Mouse (Mus musculus) forebrain, embryonic 13.5 days (tissue): ENCODE measurements around the gene Pex10. TPM values are rescaled to one million over a fixed set of nuclear protein-coding genes. Genes with fewer than 3 reads are reported as not detected.
"Not testable (repeated sequence)": the region's sequence is repeated elsewhere in the genome, so short reads cannot be mapped to it uniquely, and the experiment has no call there.

ENCODE experiments used
- ATAC-seq: fragments of 200-750 bp; cut with Nextera tagmentation; 2 replicates; pipeline ENCODE4 v1.8.0; 2017
- H3K27ac ChIP-seq: fragments of 300-500 bp; sonication (generic); 2 replicates; pipeline ENCODE4 v1.5.1; 2015; ENCODE audit warnings: inconsistent platforms, mild to moderate bottlenecking, moderate library complexity
- H3K27me3 ChIP-seq: fragments of 300-500 bp; sonication (generic); 2 replicates; pipeline ENCODE4 v1.6.1; 2015; ENCODE audit warnings: mild to moderate bottlenecking, inconsistent platforms
- H3K36me3 ChIP-seq: fragments of 300-500 bp; sonication (generic); 2 replicates; pipeline ENCODE4 v1.6.1; 2015; ENCODE audit warnings: mild to moderate bottlenecking, inconsistent platforms; ENCODE audit not compliant: poor library complexity, severe bottlenecking
- H3K4me1 ChIP-seq: fragments of 300-500 bp; sonication (generic); 2 replicates; pipeline ENCODE4 v1.6.1; 2015; ENCODE audit warnings: inconsistent platforms
- H3K4me2 ChIP-seq: fragments of 300-500 bp; sonication (generic); 2 replicates; pipeline ENCODE4 v1.6.1; 2015; ENCODE audit warnings: inconsistent platforms, mild to moderate bottlenecking, moderate library complexity
- H3K4me3 ChIP-seq: fragments of 300-500 bp; sonication (generic); 2 replicates; pipeline ENCODE4 v1.5.1; 2015; ENCODE audit warnings: mild to moderate bottlenecking, inconsistent platforms
- H3K9ac ChIP-seq: fragments of 300-500 bp; sonication (generic); 2 replicates; pipeline ENCODE4 v1.6.1; 2015; ENCODE audit warnings: mild to moderate bottlenecking, inconsistent platforms
- H3K9me3 ChIP-seq: fragments of 300-500 bp; sonication (generic); replicated peaks from 2 replicates; pipeline ENCODE4 v1.6.1; 2016; ENCODE audit warnings: inconsistent platforms
- WGBS: fragments of 180-500 bp; shearing (Covaris S2); methylation state at CpG from one replicate; pipeline ENCODE4 v1.1.7; 2015; 5-methylcytosine and 5-hydroxymethylcytosine counted together
- polyA plus RNA-seq: library from polyadenylated mRNA; unstranded; fragments of >200 nt; fragmentation: Nextera tagmentation; extraction: Ambion mirVana; gene quantifications from 2 replicates; pipeline ENCODE4 v1.2.1, GENCODE M21; 2015

Pex10 gene
- polyA plus RNA-seq, 1 experiment from 2014 or later = 18.5 TPM

DNA sequence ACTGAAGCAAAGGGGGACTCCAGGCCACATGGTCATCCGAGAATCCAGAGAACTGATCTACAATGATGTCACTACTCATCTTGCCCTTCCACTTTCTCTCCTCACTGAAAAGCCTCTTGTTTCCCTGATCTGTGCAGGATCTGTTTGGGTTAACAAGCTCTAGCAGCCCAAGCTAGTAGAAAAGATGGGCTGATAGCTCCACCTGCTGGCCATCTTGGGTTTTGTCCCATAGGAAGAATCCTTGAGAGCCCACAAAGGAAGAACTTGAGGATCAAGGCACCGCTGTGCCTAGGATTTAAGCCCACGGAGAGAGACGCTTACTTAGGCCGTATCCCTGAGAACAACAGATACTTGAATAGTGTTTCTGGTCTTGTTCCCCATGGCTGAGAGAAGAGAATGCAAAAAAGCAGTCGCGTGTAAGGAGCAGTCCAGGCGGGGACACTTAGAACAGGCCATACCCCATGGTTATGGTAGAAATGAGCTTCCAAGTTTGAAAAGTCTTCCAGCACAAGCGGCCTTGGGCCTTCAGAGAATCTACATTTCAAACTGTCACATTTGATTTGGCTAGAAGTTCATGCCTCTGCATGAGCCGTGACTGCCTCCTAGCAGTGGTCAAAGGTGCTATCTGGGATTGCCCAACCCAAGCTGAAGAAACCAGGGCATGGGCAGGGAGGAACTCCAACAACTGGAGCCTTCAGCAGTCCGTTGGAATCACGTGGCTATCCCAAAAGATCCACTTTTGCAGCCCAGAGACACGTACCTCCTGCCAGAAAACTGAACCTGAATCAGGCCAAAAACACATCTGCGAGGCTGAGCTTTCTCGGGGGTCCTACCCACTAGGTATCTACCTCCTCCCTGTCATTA lies 614 bp upstream of the Pex10 start:
- Histone ChIP-seq H3K4me1 (peaks cover 20% of the 10 kb centered on the region), H3K9me3 (no peaks in the 10 kb centered on the region), H3K9ac (peak overlapping the region; percentile 46; the same call in 1 of the 2 replicates), H3K4me2 (peak overlapping the region; percentile 72), H3K36me3 (peaks cover 30% of the 10 kb centered on the region), H3K27ac (peak overlapping the region; percentile 85), H3K4me3 (peak overlapping the region; percentile 56), H3K27me3 (no peaks in the 10 kb centered on the region)
- ATAC-seq = peak; percentile 73
- WGBS = 5% methylated on average over 15 of the region's 15 CpGs

DNA sequence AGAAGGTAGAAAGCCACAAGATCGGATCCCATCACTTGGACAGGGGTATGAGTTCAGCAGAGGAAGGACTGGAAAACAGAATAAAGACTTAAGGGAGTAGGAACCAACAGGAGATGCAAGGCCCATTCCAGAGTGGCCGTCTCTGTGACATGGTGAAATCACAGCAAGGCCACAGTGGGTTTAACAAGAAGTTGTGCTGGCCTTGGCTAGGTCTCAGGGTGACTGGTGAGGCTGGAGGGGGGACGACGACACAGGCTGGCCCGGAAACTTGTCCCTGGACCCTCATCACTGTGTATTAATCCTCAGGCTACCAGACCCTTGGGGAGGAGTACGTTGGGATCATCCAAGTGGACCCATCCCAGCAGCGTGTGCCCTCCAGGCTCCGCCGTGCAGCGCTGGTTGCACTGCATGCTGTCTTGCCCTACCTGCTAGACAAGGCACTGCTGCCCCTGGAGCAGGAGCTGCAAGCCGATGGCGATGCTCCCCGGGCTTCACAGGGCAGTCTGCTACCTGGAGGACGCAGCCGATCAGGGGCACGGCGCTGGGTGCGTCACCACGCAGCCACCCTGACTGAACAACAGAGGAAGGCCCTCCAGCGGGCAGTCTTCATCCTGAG lies 1.6 kb downstream of the Pex10 start:
- Histone ChIP-seq H3K9ac (peak overlapping the region; percentile 85), H3K4me1 (peaks cover 20% of the 10 kb centered on the region), H3K27me3 (no peaks in the 10 kb centered on the region), H3K4me2 (peak overlapping the region; percentile 72; the same call in 1 of the 2 replicates), H3K27ac (no peak overlapping the region), H3K4me3 (no peak overlapping the region), H3K9me3 (no peaks in the 10 kb centered on the region), H3K36me3 (peaks cover 51% of the 10 kb centered on the region)
- WGBS = 92% methylated on average over 20 of the region's 20 CpGs
- no peak for ATAC-seq

DNA sequence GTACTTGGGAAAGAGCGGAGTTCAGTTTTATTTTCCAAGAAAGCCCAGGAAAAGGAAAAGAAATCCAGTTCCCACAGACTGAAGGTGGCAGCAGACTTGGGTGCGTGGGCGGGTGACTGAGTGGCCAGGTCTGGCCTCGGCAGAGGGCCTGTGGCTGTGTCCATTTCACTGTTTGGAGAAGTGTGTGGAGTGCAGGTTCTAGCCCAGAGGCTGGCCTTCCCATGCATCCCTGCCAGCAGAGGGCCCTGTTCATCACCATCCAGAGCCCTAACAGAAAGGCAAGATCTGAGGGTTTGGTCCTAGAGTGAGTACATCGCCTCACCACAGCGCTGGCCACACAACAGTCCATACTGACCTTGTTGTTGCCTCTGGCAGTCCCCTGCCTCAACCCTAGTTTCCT lies 2.4 kb downstream of the Pex10 start:
- Histone ChIP-seq H3K27me3 (no peaks in the 10 kb centered on the region), H3K4me2 (no peak overlapping the region), H3K36me3 (peaks cover 59% of the 10 kb centered on the region), H3K4me1 (peaks cover 20% of the 10 kb centered on the region), H3K9me3 (no peaks in the 10 kb centered on the region), H3K9ac (0 out of 2 replicates have a peak overlapping the region, but pooled peaks have one; percentile 34), H3K4me3 (no peak overlapping the region), H3K27ac (no peak overlapping the region)
- ATAC-seq = no peak
- WGBS = 78% methylated on average over 6 of the region's 6 CpGs

DNA sequence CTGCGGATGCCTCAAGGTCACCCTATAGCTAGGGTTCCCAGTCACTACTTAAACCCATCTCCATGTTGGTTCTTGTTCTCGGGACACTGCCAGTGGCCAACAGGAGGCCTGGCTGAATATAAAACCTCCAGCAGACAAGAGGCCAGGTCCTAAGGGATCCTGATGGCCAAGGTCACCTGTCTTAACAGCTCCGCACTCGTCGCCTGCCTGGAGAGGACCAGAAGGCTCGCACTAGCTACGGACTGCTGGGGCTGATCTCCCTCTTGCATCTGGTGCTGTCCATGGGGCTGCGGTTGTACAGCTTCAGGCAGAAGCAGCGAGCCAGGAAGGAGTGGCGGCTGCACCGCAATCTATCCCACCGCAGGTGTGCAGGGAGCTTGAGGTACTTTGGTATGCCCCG lies 3.4 kb downstream of the Pex10 start:
- peaks cover 20% of the 10 kb centered on the region for H3K4me1 ChIP-seq
- H3K27ac ChIP-seq = no peak overlapping the region; the same call in 1 of the 2 replicates
- H3K4me2 ChIP-seq = no peak overlapping the region
- H3K36me3 ChIP-seq = peaks cover 69% of the 10 kb centered on the region
- H3K4me3 ChIP-seq = no peak overlapping the region
- WGBS = 91% methylated on average over 13 of the region's 13 CpGs
- ATAC-seq = no peak
- H3K9ac ChIP-seq = no peak overlapping the region
- no peaks in the 10 kb centered on the region for H3K27me3 ChIP-seq
- no peaks in the 10 kb centered on the region for H3K9me3 ChIP-seq

DNA sequence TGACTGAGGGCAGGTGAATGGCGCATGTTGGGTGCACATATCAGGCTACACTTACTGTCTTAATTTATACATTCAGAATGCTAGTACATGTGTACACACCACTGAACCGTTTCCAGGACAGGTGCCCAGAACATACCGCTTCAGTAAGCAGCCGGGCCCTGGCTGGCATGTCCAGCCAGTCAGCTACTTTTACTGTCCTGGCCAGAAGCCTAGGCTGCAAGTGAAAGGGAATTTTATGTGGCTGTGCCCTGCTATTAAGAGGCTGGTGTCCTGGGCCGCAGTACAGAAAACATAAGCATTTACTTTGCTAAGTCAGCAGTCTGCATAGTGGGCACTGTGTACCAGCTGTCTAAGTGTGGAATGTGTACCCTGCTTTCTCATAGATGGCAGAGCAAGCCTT lies 4.1 kb downstream of the Pex10 start:
- Histone ChIP-seq H3K4me3 (no peak overlapping the region), H3K27me3 (no peaks in the 10 kb centered on the region), H3K36me3 (peaks cover 76% of the 10 kb centered on the region), H3K27ac (no peak overlapping the region), H3K4me2 (no peak overlapping the region), H3K4me1 (peaks cover 17% of the 10 kb centered on the region), H3K9me3 (no peaks in the 10 kb centered on the region), H3K9ac (no peak overlapping the region)
- WGBS = 92% methylated on average over 5 of the region's 5 CpGs
- no peak for ATAC-seq

DNA sequence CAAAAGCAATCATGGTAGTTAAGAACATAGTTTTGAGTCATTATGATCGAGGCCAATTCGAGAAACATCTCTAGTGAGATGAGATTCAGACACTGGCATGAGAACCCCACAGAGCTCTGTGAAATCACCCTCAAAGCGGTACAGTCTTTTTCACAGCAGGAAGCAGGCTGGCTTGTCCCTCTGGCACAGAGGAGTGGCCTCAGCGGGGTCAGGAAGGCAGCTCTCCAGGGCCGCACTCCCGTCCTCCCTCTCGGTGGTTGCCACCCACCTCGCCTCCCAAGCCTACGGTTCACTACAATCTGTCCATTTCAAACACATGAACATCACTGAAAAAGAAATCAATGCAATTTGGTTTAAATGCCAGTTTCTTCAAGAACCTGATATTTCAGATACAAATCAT lies 7.6 kb downstream of the Pex10 start:
- H3K4me1 ChIP-seq = no peaks in the 10 kb centered on the region
- no peak overlapping the region for H3K4me2 ChIP-seq
- H3K9me3 ChIP-seq = no peaks in the 10 kb centered on the region
- no peak for ATAC-seq
- peaks cover 96% of the 10 kb centered on the region for H3K36me3 ChIP-seq
- H3K4me3 ChIP-seq = no peak overlapping the region
- 80% methylated on average over 9 of the region's 9 CpGs for WGBS
- H3K9ac ChIP-seq = no peak overlapping the region
- H3K27ac ChIP-seq = no peak overlapping the region
- no peaks in the 10 kb centered on the region for H3K27me3 ChIP-seq

DNA sequence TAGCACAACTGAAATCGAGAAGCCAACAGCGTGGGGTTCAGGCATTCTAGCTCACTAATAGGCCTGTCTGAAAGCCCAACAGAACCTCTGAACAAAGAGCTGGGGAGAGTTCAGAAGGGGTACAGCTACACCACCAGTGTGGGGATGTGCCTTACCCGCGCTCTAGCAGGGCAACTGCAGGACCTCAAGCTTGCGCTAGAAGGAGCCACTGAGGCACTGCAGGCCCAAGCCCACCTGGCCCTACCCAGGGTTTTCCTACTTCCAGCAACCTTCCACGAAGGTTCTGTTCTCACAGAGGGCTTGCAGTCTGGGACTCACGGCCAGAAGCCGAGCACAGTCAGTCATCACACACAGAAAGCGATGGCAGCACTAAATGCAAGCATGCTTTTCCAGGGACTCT lies 8.3 kb downstream of the Pex10 start:
- H3K4me2 ChIP-seq = no peak overlapping the region
- H3K4me3 ChIP-seq = no peak overlapping the region
- ATAC-seq = no peak
- H3K27ac ChIP-seq = no peak overlapping the region
- 89% methylated on average over 9 of the region's 9 CpGs for WGBS
- H3K4me1 ChIP-seq = no peaks in the 10 kb centered on the region
- no peaks in the 10 kb centered on the region for H3K27me3 ChIP-seq
- no peak overlapping the region for H3K9ac ChIP-seq
- H3K9me3 ChIP-seq = no peaks in the 10 kb centered on the region
- H3K36me3 ChIP-seq = peaks cover 96% of the 10 kb centered on the region

DNA sequence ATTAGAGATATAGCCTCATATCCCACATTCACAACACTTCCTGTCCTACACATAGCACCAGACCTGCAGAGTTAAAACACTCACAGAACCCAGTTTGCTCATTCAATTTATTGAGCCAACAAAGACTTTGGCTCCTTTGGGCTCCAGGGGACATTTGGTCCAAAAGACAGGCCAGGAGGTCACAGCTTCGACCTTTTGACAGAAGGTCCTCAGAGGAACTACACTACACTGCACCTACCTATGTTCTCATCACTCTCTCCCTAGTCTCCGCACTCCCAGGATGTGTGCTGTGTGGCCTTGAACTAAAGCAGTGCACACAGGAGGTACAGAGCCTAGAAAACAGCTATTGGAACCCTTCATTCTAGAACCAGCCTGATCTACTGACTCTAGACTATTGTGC lies 9.0 kb downstream of the Pex10 start:
- Histone ChIP-seq H3K36me3 (peaks cover 96% of the 10 kb centered on the region), H3K4me1 (no peaks in the 10 kb centered on the region), H3K4me2 (no peak overlapping the region), H3K27ac (no peak overlapping the region), H3K4me3 (no peak overlapping the region), H3K27me3 (no peaks in the 10 kb centered on the region), H3K9me3 (no peaks in the 10 kb centered on the region), H3K9ac (no peak overlapping the region)
- ATAC-seq = no peak
- WGBS = 97% methylated on average over 2 of the region's 2 CpGs

DNA sequence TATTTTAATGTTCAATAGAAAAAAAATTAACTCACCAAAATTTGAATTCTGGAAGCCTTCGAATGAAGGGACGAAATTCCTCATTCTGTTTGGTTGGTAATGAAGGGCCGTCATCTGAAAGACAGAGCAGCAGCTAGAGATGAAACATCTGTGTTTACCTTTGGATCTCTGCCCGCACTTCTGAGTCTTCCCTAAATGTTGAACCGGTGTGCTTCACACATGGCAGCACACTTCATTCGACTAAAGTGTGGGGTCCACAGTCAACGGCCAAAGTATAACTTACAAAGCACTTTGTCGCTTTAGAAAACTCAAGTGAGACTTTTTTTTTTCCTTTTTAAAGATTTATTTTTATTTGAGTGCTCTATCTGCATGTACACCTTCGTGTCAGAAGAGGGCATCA lies 9.9 kb downstream of the Pex10 start:
- 91% methylated on average over 9 of the region's 9 CpGs for WGBS

DNA sequence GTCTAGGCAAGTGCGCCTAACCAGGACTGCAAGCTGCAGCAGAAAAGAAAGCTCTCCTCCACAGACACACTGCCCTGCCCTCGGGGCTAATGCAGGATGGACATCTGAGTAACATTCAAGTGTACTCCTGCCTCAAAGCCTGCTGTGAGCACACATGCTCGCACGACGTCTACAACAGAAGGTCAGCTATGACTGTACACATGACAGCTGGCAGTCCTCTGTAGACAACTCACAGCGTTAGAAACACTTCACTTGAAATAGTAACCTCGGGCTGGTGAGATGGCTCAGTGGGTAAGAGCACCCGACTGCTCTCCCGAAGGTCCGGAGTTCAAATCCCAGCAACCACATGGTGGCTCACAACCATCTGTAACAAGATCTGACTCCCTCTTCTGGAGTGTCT lies 12.0 kb downstream of the Pex10 start:
- H3K4me2 ChIP-seq, ATAC-seq, H3K27ac ChIP-seq, H3K4me3 ChIP-seq, H3K4me1 ChIP-seq, H3K9ac ChIP-seq, H3K9me3 ChIP-seq, H3K27me3 ChIP-seq: not testable (repeated sequence)
- H3K36me3 ChIP-seq = peaks cover 87% of the 10 kb centered on the region
- WGBS = 89% methylated on average over 10 of the region's 10 CpGs

More for the DNA sequence above, 9.9 kb downstream of the Pex10 start:
- Histone ChIP-seq H3K27ac (no peak overlapping the region), H3K4me1 (no peaks in the 10 kb centered on the region), H3K9me3 (no peaks in the 10 kb centered on the region), H3K4me2 (no peak overlapping the region), H3K9ac (no peak overlapping the region), H3K27me3 (no peaks in the 10 kb centered on the region), H3K4me3 (no peak overlapping the region), H3K36me3 (peaks cover 93% of the 10 kb centered on the region)
- ATAC-seq = no peak

DNA sequence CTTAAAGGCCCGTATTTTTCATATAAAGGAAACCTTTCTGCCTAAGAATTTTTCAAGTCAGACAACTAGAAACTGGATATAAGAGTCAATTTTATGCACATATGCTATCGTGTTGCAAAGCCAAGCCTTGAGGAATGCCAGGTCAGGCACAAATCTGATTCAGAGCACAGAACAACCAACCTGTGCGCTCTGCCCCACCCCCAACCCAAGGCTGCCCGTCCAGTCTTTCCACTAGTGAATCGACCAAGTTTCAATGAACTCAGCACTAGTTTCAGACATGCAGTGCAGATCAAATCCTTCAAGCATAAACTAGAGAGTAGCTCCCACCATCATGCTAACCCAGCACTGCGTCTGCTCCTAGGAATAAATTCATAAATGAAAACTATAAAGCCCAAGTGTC lies 12.8 kb downstream of the Pex10 start:
- H3K27me3 ChIP-seq = no peaks in the 10 kb centered on the region
- peaks cover 11% of the 10 kb centered on the region for H3K4me1 ChIP-seq
- H3K9me3 ChIP-seq = no peaks in the 10 kb centered on the region
- H3K36me3 ChIP-seq = peaks cover 78% of the 10 kb centered on the region
- no peak overlapping the region for H3K27ac ChIP-seq
- 94% methylated on average over 6 of the region's 6 CpGs for WGBS
- H3K9ac ChIP-seq = no peak overlapping the region
- H3K4me2 ChIP-seq = no peak overlapping the region
- H3K4me3 ChIP-seq = no peak overlapping the region
- ATAC-seq = no peak

DNA sequence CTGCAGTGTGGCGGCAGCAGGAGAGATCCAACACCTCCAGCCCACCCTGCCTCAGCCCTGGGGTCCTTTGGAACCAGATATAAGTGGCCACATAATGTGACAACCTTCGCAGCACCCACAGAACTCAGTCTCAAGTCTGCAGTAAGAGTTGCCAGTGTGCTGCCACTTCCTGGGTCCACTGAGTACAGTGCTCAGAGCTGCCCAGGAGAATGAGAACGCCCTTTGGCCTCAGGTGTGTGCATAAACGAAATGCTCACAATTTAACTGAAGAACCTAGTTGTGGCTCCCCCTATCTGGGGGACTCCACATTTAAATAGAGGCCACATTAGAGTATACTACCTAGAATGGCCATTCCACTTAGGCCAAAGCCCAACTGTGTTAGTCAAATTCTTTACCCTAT lies 16.7 kb downstream of the Pex10 start:
- Histone ChIP-seq H3K27me3 (no peaks in the 10 kb centered on the region), H3K4me1 (peaks cover 29% of the 10 kb centered on the region), H3K9ac (0 out of 2 replicates have a peak overlapping the region, but pooled peaks have one; percentile 13), H3K36me3 (peaks cover 40% of the 10 kb centered on the region), H3K9me3 (no peaks in the 10 kb centered on the region), H3K4me3 (no peak overlapping the region), H3K4me2 (no peak overlapping the region), H3K27ac (no peak overlapping the region)
- ATAC-seq = no peak
- 89% methylated on average over 4 of the region's 4 CpGs for WGBS
